Mouse (Mus musculus): ENCODE results near the gene Fezf1.

DNA sequence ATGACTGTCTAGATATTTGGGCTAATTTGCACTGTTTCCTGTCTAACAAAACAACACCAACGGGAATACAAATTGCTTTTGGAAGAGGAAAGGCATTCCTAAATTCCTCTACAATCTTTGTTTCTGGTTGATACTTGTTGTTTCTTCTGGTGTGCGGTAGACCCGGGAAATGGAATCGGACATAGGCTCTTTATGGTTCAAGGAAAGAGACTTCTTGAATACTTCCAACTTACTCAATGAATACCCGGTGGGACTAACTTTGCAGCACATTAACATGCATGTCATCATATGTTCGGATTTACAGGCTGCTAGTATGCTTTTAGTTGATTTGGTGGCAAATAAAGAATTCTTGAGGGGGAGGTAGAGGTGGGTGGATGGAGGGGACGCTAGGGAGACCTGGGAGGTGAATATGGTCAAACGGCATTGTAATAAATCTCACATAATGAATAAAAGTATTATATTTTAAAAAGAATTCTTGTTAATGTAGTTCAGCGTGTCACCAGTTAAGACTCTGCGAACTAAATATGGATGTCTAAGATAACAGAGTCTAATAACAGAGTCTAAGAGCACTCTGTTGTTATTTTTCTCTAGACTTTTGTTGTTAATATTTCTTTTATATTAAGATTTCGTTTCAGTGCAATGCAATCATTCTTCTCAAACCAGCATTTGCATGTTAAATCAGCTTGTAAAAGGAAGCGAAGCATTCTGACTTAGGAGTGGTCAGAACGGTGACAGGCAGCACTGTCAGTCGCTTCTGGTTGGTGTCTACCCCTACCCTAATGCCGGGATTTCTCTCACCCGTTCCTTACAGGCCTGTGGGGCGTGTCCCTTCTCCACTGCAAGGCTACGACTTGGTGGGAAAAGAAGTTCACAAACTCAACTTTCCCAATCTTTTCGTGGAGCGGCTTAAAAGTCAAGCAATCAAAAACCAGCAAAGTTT lies 4.3 kb upstream of the Fezf1 start:
- no peak for TF ChIP-seq CTCF (IDR thresholded peaks at IDR 0.05; ENCODE audit: low read depth)
- no peak for TF ChIP-seq EP300 (IDR thresholded peaks at IDR 0.05; ENCODE audit: low read depth)

Measured in liver, embryonic 14.5 days (tissue).